Mouse (Mus musculus): ENCODE results near the gene Gm20390. TPM values are rescaled to one million over a fixed set of nuclear protein-coding genes. Genes with fewer than 3 reads are reported as not detected.

The Gm20390 gene
- polyA plus RNA-seq, 1 experiment from 2014 or later = 273 TPM

GRCm38 (mm10) chr11:93987026-93987425 is 18.9 kb upstream of the Gm20390 start:
- Histone ChIP-seq H3K9me3 (ENCODE audit: control insufficient read depth, low read length) (no peaks in the 10 kb centered on the region), H3K27me3 (ENCODE audit: control insufficient read depth, insufficient read depth, low read length) (no peaks in the 10 kb centered on the region), H3K36me3 (ENCODE audit: control insufficient read depth, insufficient read depth, low read length) (no peaks in the 10 kb centered on the region), H3K4me3 (ENCODE audit: low read depth, low read length) (no peak overlapping the region), H3K4me1 (replicated peaks; ENCODE audit: control insufficient read depth, insufficient read depth) (peaks cover 6% of the 10 kb centered on the region; the same call in 1 of the 2 replicates), H3K4me2 (replicated peaks; ENCODE audit: low read depth) (no peak overlapping the region), H3K27ac (replicated peaks) (peak overlapping the region; percentile 94), H3K9ac (ENCODE audit: low read length) (no peak overlapping the region)
- DNase-seq (ENCODE audit: low spot score) (no peak), ATAC-seq (ENCODE audit: low FRiP score, low TSS enrichment) (0 out of 2 replicates have a peak, but pooled peaks have one; percentile 2)
- WGBS = 77% methylated on average over 4 of the region's 4 CpGs
- TF ChIP-seq CTCF (IDR thresholded peaks at IDR 0.05; ENCODE audit: low read depth) (no peak), EP300 (optimal IDR thresholded peaks at IDR 0.05) (no peak)

GRCm38 (mm10) chr11:93986298-93986697 is 18.2 kb upstream of the Gm20390 start:
- no peak for TF ChIP-seq CTCF (IDR thresholded peaks at IDR 0.05; ENCODE audit: low read depth)
- TF ChIP-seq EP300 (optimal IDR thresholded peaks at IDR 0.05) = no peak
- Histone ChIP-seq H3K9ac (ENCODE audit: low read length) (no peak overlapping the region), H3K27ac (replicated peaks) (no peak overlapping the region), H3K9me3 (ENCODE audit: control insufficient read depth, low read length) (no peaks in the 10 kb centered on the region), H3K36me3 (ENCODE audit: control insufficient read depth, insufficient read depth, low read length) (no peaks in the 10 kb centered on the region), H3K4me2 (replicated peaks; ENCODE audit: low read depth) (no peak overlapping the region), H3K4me1 (replicated peaks; ENCODE audit: control insufficient read depth, insufficient read depth) (peaks cover 6% of the 10 kb centered on the region; the same call in 1 of the 2 replicates), H3K27me3 (ENCODE audit: control insufficient read depth, insufficient read depth, low read length) (no peaks in the 10 kb centered on the region), H3K4me3 (ENCODE audit: low read depth, low read length) (no peak overlapping the region)
- DNase-seq (ENCODE audit: low spot score) (no peak), ATAC-seq (ENCODE audit: low FRiP score, low TSS enrichment) (no peak)

- Histone ChIP-seq H3K4me2 (replicated peaks; ENCODE audit: low read depth) (no peak overlapping the region), H3K27me3 (ENCODE audit: control insufficient read depth, insufficient read depth, low read length) (no peaks in the 10 kb centered on the region), H3K4me1 (replicated peaks; ENCODE audit: control insufficient read depth, insufficient read depth) (peaks cover 6% of the 10 kb centered on the region; the same call in 1 of the 2 replicates), H3K36me3 (ENCODE audit: control insufficient read depth, insufficient read depth, low read length) (no peaks in the 10 kb centered on the region), H3K9ac (ENCODE audit: low read length) (no peak overlapping the region), H3K4me3 (ENCODE audit: low read depth, low read length) (no peak overlapping the region), H3K27ac (replicated peaks) (no peak overlapping the region), H3K9me3 (ENCODE audit: control insufficient read depth, low read length) (no peaks in the 10 kb centered on the region)
- ATAC-seq (ENCODE audit: low FRiP score, low TSS enrichment) (no peak), DNase-seq (ENCODE audit: low spot score) (no peak)
- no peak for TF ChIP-seq EP300 (optimal IDR thresholded peaks at IDR 0.05)
- TF ChIP-seq CTCF (IDR thresholded peaks at IDR 0.05; ENCODE audit: low read depth) = no peak
- WGBS = 88% methylated on average over 5 of the region's 5 CpGs
Measured at GRCm38 (mm10) chr11:93985265-93985664, 17.2 kb upstream of the Gm20390 start.

- H3K4me1 ChIP-seq (replicated peaks; ENCODE audit: control insufficient read depth, insufficient read depth) = peaks cover 6% of the 10 kb centered on the region; the same call in 1 of the 2 replicates
- H3K9ac ChIP-seq (ENCODE audit: low read length) = no peak overlapping the region
- H3K9me3 ChIP-seq (ENCODE audit: control insufficient read depth, low read length) = no peaks in the 10 kb centered on the region
- TF ChIP-seq EP300 (optimal IDR thresholded peaks at IDR 0.05) = no peak
- TF ChIP-seq CTCF (IDR thresholded peaks at IDR 0.05; ENCODE audit: low read depth) = no peak
- H3K4me3 ChIP-seq (ENCODE audit: low read depth, low read length) = no peak overlapping the region
- ATAC-seq (ENCODE audit: low FRiP score, low TSS enrichment) (no peak), DNase-seq (ENCODE audit: low spot score) (no peak)
- no peak overlapping the region for H3K27ac ChIP-seq (replicated peaks)
- H3K4me2 ChIP-seq (replicated peaks; ENCODE audit: low read depth) = no peak overlapping the region
- 77% methylated on average over 3 of the region's 3 CpGs for WGBS
- no peaks in the 10 kb centered on the region for H3K36me3 ChIP-seq (ENCODE audit: control insufficient read depth, insufficient read depth, low read length)
- no peaks in the 10 kb centered on the region for H3K27me3 ChIP-seq (ENCODE audit: control insufficient read depth, insufficient read depth, low read length)
Measured at GRCm38 (mm10) chr11:93984619-93985018, 16.5 kb upstream of the Gm20390 start.

GRCm38 (mm10) chr11:93979502-93980049 is 11.5 kb upstream of the Gm20390 start:
- DNase-seq (ENCODE audit: low spot score) (no peak), ATAC-seq (ENCODE audit: low FRiP score, low TSS enrichment) (no peak)
- Histone ChIP-seq H3K27ac (replicated peaks) (no peak overlapping the region), H3K36me3 (ENCODE audit: control insufficient read depth, insufficient read depth, low read length) (no peaks in the 10 kb centered on the region), H3K9me3 (ENCODE audit: control insufficient read depth, low read length) (no peaks in the 10 kb centered on the region), H3K4me2 (replicated peaks; ENCODE audit: low read depth) (no peak overlapping the region), H3K4me3 (ENCODE audit: low read depth, low read length) (no peak overlapping the region), H3K27me3 (ENCODE audit: control insufficient read depth, insufficient read depth, low read length) (no peaks in the 10 kb centered on the region), H3K4me1 (replicated peaks; ENCODE audit: control insufficient read depth, insufficient read depth) (no peaks in the 10 kb centered on the region), H3K9ac (ENCODE audit: low read length) (no peak overlapping the region)
- WGBS = 32% methylated on average over 6 of the region's 6 CpGs
- TF ChIP-seq CTCF (IDR thresholded peaks at IDR 0.05; ENCODE audit: low read depth) = no peak
- no peak for TF ChIP-seq EP300 (optimal IDR thresholded peaks at IDR 0.05)

GRCm38 (mm10) chr11:93972951-93973350 is 4.9 kb upstream of the Gm20390 start:
- no peaks in the 10 kb centered on the region for H3K9me3 ChIP-seq (ENCODE audit: control insufficient read depth, low read length)
- no peak overlapping the region for H3K4me3 ChIP-seq (ENCODE audit: low read depth, low read length)
- ATAC-seq (ENCODE audit: low FRiP score, low TSS enrichment) (no peak), DNase-seq (ENCODE audit: low spot score) (no peak)
- H3K4me1 ChIP-seq (replicated peaks; ENCODE audit: control insufficient read depth, insufficient read depth) = no peaks in the 10 kb centered on the region
- no peaks in the 10 kb centered on the region for H3K36me3 ChIP-seq (ENCODE audit: control insufficient read depth, insufficient read depth, low read length)
- H3K4me2 ChIP-seq (replicated peaks; ENCODE audit: low read depth) = no peak overlapping the region
- H3K9ac ChIP-seq (ENCODE audit: low read length) = no peak overlapping the region
- TF ChIP-seq EP300 (optimal IDR thresholded peaks at IDR 0.05) (no peak), CTCF (IDR thresholded peaks at IDR 0.05; ENCODE audit: low read depth) (no peak)
- H3K27ac ChIP-seq (replicated peaks) = no peak overlapping the region
- H3K27me3 ChIP-seq (ENCODE audit: control insufficient read depth, insufficient read depth, low read length) = no peaks in the 10 kb centered on the region
- 83% methylated on average over 5 of the region's 5 CpGs for WGBS

Measured in stomach, postnatal 0 days (tissue).